Mouse (Mus musculus) urinary bladder, postnatal 25 days (tissue): ENCODE measurements at regions not wholly inside any gene's neighbourhood (a gene's known extent, or its start where the extent isn't known, plus 50 kb on each side); places are given as distances from the start of the nearest gene placed in this dataset.
"Not testable (repeated sequence)": the region's sequence is repeated elsewhere in the genome, so short reads cannot be mapped to it uniquely, and the experiment has no call there.

Experiments used
- DNase-seq: peaks from one replicate; pipeline ENCODE4 v3.0.0; 2022; ENCODE audit warnings: low spot score

GRCm38 (mm10) chr11:23079936-23080794, 72.8 kb downstream of the Fam161a start:
- no peak for DNase-seq

- no peak for DNase-seq
These were observed 74.3 kb downstream of the Fam161a start for GRCm38 (mm10) chr11:23081616-23082015.

GRCm38 (mm10) chr11:23083811-23084210, 76.5 kb downstream of the Fam161a start:
- not testable (repeated sequence) for DNase-seq

DNA sequence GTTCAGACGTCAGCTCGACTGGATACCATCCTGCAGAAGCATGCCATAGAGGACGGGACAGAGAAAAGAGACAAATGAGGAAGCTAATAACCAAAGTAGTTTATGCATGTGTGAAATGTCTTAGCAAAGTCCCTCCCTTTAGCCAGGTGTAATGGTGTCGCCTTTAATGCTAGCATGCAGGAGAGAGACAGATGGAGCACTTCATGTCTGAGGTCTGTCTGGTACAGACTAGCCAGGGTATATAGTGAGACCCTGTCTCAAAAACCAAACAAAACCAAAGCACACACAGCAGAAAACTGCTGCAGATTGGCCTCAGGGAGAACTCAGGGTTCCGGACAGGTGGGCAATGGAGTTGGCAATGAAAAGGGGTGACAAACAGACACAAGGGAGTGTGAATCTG, 88.0 kb downstream of the Fam161a start:
- DNase-seq: no peak

- not testable (repeated sequence) for DNase-seq
These were observed 88.4 kb downstream of the Fam161a start for GRCm38 (mm10) chr11:23095723-23096122.

- no peak for DNase-seq
These were observed 89.3 kb downstream of the Fam161a start for GRCm38 (mm10) chr11:23096451-23097222.

DNA sequence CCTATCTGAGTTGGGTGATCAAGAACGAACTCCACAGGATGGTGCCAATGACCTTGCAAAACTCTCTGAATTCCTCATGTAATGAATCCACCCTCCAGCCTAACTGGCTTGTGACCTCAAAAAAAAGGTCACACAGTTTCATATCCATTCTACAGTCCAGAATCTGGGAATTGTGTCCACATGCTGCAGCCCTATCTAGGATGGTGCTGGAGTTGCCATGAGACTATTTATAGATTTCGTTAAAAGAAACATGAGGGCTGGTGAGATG, 89.8 kb downstream of the Fam161a start:
- DNase-seq: no peak

- DNase-seq: no peak
These were observed 107.3 kb downstream of the Fam161a start for GRCm38 (mm10) chr11:23114636-23115035.

- no peak for DNase-seq
These were observed 113.3 kb downstream of the Fam161a start for GRCm38 (mm10) chr11:23120533-23121210.

- peak; percentile 25 for DNase-seq
These were observed 117.0 kb downstream of the Fam161a start for GRCm38 (mm10) chr11:23124198-23124951.

DNA sequence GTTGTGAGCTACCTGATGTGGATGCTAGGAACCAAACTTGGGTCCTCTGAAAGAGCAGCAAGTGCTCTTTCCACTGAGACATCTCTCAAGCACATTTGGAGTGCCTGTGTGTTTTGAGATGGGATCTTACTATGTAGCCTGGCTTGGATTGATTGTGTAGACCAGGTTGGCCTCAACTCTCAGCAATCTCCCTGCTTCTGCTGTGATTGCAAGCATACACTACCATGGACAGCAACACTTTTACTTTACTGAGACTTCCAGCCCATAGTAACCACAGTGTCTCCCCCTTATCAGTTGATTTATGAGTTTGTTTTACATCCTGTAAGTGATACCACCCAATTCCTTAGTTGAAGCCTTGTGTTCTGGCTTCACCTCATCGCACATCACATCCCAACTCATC, 123.8 kb downstream of the Fam161a start:
- no peak for DNase-seq

DNA sequence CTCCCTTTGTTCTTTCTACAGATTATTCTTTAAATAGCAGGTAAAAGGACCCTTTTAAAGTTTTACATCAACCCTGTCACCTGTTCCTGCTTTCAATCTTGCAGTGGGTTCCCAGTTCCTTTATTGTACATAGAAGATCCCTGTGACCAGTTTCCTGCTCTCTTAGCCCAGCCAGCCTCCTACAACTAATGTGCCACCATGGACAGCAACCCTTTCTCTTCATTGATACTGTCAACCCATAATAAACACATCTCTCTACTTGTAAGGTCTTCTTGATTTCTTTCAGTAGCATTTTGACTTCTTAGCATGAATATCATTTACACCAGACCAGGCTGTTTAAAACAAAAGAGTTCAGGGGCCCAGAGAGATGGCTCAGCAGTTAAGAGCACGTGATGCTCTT, 124.2 kb upstream of the Xpo1 start:
- DNase-seq: no peak

DNA sequence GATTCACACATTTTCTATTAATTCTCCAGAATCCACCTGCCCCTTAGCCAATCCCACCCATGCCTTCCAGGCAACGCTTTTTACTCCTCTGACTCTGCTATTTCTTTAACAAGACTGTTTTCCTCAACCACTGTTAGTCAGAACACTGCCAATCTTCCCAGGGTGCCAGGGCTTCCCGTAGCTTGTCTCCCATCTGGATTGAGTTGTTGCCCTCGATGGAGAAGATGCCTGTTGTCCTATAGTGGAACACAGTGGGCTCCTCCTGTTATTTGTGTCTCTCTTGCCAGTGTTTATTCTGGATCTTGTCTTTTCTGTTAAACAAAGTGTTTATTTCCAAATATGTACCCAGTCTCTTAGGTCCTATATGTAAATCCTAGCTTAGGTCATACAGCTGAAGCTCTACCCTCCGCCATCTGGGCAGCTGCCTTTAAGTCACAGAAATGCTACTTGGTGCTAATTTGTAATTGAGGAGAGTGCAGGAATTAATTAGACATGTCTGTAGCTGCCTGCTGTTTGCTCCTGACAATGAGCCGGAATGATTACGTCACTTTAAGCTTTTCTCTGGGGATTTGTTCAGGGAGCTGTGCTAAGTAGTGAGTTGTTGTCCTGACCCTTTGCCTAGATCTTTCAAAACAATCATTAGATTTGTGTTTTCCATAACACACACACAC, 115.3 kb upstream of the Xpo1 start:
- no peak for DNase-seq

- DNase-seq: no peak
These were observed 114.6 kb upstream of the Xpo1 start for GRCm38 (mm10) chr11:23141100-23141837.

GRCm38 (mm10) chr11:23148048-23148596, 107.7 kb upstream of the Xpo1 start:
- DNase-seq: no peak

GRCm38 (mm10) chr11:23149556-23150244, 106.1 kb upstream of the Xpo1 start:
- DNase-seq: no peak

GRCm38 (mm10) chr11:23154851-23155250, 101.0 kb upstream of the Xpo1 start:
- DNase-seq: no peak

GRCm38 (mm10) chr11:23168546-23169218, 87.2 kb upstream of the Xpo1 start:
- DNase-seq: no peak

- no peak for DNase-seq
These were observed 86.0 kb upstream of the Xpo1 start for GRCm38 (mm10) chr11:23169742-23170428.
